Mouse (Mus musculus) midbrain, embryonic 12.5 days (tissue): ENCODE results near the gene Slc31a1. TPM values are rescaled to one million over a fixed set of nuclear protein-coding genes. Genes with fewer than 3 reads are reported as not detected.

Experiments
- ATAC-seq: fragments of 200-750 bp; cut with Nextera tagmentation; 2 replicates; pipeline ENCODE4 v1.8.0; 2017; ENCODE audit warnings: low read depth, moderate TSS enrichment, moderate library complexity; ENCODE audit not compliant: low FRiP score
- H3K27ac ChIP-seq: fragments of 300-500 bp; sonication (generic); replicated peaks from 2 replicates; pipeline ENCODE4 v1.5.1; 2016; ENCODE audit warnings: mild to moderate bottlenecking
- H3K27me3 ChIP-seq: fragments of 300-500 bp; sonication (generic); 2 replicates; pipeline ENCODE4 v1.6.1; 2016; ENCODE audit warnings: mild to moderate bottlenecking
- H3K36me3 ChIP-seq: fragments of 300-500 bp; sonication (generic); 2 replicates; pipeline ENCODE4 v1.6.1; 2016
- H3K4me1 ChIP-seq: fragments of 300-500 bp; sonication (generic); 2 replicates; pipeline ENCODE4 v1.6.1; 2016
- H3K4me2 ChIP-seq: fragments of 300-500 bp; sonication (generic); replicated peaks from 2 replicates; pipeline ENCODE4 v1.6.1; 2016; ENCODE audit warnings: mild to moderate bottlenecking, moderate library complexity
- H3K4me3 ChIP-seq: fragments of 300-500 bp; sonication (generic); 2 replicates; pipeline ENCODE4 v1.5.1; 2016; ENCODE audit warnings: mild to moderate bottlenecking
- H3K9ac ChIP-seq: fragments of 300-500 bp; sonication (generic); replicated peaks from 2 replicates; pipeline ENCODE4 v1.6.1; 2016; ENCODE audit warnings: mild to moderate bottlenecking, moderate library complexity
- H3K9me3 ChIP-seq: fragments of 300-500 bp; sonication (generic); 2 replicates; pipeline ENCODE4 v1.6.1; 2016; ENCODE audit warnings: mild to moderate bottlenecking
- WGBS: fragments of 180-500 bp; shearing (Covaris S2); methylation state at CpG from one replicate; pipeline ENCODE4 v1.1.7; 2016; 5-methylcytosine and 5-hydroxymethylcytosine counted together
- polyA plus RNA-seq: library from polyadenylated mRNA; unstranded; fragments of >200 nt; fragmentation: Nextera tagmentation; extraction: Ambion mirVana; gene quantifications from 2 replicates; pipeline ENCODE4 v1.2.1, GENCODE M21; 2016

The Slc31a1 gene
- 48.1 and 48.6 TPM in 2 replicates for polyA plus RNA-seq

DNA sequence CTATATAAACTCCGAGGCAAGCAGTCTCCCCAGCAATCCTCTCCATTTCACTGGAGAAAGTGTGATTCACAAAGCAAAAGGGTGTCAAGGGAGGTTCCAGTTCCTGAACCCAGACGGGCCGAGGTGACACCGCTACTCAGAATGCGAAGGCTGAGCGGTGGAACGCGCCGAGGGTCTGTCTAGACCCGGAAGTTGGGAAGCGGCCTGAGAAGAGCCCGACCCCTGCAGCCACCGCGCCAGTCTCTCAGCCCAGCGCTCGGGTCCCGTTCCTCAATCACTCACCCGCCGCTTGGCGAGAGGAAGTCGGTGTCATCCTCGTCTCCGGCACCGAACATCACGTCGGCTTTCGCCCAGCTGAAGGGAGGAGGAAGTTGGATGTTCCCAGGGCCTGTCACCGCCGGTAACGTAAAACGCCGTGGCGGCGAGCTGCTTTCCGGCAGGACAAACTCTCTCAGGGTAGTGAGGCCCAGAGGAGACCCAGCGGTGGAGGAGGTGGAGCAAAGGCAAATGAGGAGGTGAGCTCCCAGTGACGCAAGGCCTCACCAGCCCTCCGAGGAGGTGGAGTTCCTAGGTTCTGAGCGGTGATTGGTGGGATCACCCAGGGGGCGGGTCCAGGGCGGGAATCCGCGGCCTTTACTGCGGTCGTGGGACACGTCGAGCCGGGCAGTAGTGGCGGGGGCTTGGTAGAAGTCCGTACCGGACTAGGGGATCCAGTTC, at the start of gene Slc31a1, which contains the start of gene Fkbp15:
Slc31a1 (plus strand) TSS at position 640 of the 717 bp plus-strand sequence.
Fkbp15 (minus strand) TSS at position 461 of the 717 bp plus-strand sequence.
- H3K27ac ChIP-seq = peak within 1 kb of the TSS; percentile 67
- WGBS = 0% methylated on average over 50 of the region's 51 CpGs

GRCm38 (mm10) chr4:62312821-62313220, 47.7 kb upstream of the Slc31a1 start:
- Histone ChIP-seq H3K4me3 (no peak overlapping the region), H3K36me3 (peaks cover 42% of the 10 kb centered on the region), H3K4me2 (no peak overlapping the region), H3K27me3 (no peaks in the 10 kb centered on the region), H3K4me1 (no peaks in the 10 kb centered on the region), H3K27ac (no peak overlapping the region), H3K9ac (no peak overlapping the region), H3K9me3 (no peaks in the 10 kb centered on the region)
- no peak for ATAC-seq
- WGBS = 94% methylated on average over 2 of the region's 2 CpGs

More for the DNA sequence above, at the start of gene Slc31a1, which contains the start of gene Fkbp15:
- Histone ChIP-seq H3K4me3 (peak within 1 kb of the TSS; percentile 81), H3K4me1 (peaks cover 22% of the 10 kb centered on the region), H3K27me3 (no peaks in the 10 kb centered on the region), H3K4me2 (peak within 1 kb of the TSS; percentile 71), H3K36me3 (no peaks in the 10 kb centered on the region), H3K9ac (peak within 1 kb of the TSS; percentile 66), H3K9me3 (no peaks in the 10 kb centered on the region)
- ATAC-seq = peak; percentile 100

DNA sequence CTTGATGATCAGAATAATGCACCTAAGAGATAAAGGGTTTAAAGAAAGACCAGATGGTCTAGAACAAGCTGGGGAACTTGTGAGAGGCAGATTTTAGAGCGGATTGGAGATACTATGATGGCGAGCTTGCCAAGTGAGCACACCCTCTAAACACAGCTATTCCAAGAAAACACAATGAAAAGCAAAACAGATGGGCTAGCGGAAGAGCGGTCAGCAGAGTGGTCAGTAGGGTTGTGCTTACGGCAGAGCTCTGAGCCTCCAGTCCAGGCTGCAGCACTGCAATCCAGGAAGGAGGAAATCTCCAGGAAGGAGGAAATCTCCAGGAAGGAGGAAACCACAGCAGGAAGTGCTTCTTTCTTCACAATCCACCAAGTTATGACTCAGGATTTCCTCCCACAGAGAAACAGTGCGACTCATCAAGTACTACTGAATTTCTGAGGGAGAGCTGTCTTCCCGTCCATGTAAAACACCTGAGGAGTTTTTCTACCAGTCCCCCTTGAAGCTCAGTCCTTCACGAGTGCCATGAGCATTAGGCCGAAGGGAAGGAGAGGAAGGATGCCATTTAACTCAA, 46.8 kb upstream of the Slc31a1 start:
- Histone ChIP-seq H3K9ac (no peak overlapping the region), H3K4me2 (no peak overlapping the region), H3K27me3 (no peaks in the 10 kb centered on the region), H3K4me3 (no peak overlapping the region), H3K36me3 (peaks cover 35% of the 10 kb centered on the region), H3K9me3 (no peaks in the 10 kb centered on the region), H3K4me1 (no peaks in the 10 kb centered on the region), H3K27ac (no peak overlapping the region)
- no peak for ATAC-seq
- 89% methylated on average over 9 of the region's 9 CpGs for WGBS

GRCm38 (mm10) chr4:62314516-62314915, 46.0 kb upstream of the Slc31a1 start:
- no peak for ATAC-seq
- Histone ChIP-seq H3K27me3 (no peaks in the 10 kb centered on the region), H3K4me3 (no peak overlapping the region), H3K27ac (no peak overlapping the region), H3K9me3 (no peaks in the 10 kb centered on the region), H3K36me3 (peaks cover 43% of the 10 kb centered on the region), H3K4me2 (no peak overlapping the region), H3K9ac (no peak overlapping the region), H3K4me1 (no peaks in the 10 kb centered on the region)
- WGBS = 78% methylated on average over 3 of the region's 3 CpGs

- Histone ChIP-seq H3K9me3 (no peaks in the 10 kb centered on the region), H3K36me3 (peaks cover 52% of the 10 kb centered on the region), H3K27ac (no peak overlapping the region), H3K27me3 (no peaks in the 10 kb centered on the region), H3K9ac (no peak overlapping the region), H3K4me3 (no peak overlapping the region), H3K4me1 (no peaks in the 10 kb centered on the region), H3K4me2 (no peak overlapping the region)
- no peak for ATAC-seq
- 88% methylated on average over 2 of the region's 2 CpGs for whole genome bisulfite sequencing
Observed at GRCm38 (mm10) chr4:62316456-62316855, 44.1 kb upstream of the Slc31a1 start.

GRCm38 (mm10) chr4:62318294-62318693, 42.2 kb upstream of the Slc31a1 start:
- no peak for ATAC-seq
- Histone ChIP-seq H3K4me1 (no peaks in the 10 kb centered on the region), H3K4me3 (no peak overlapping the region), H3K4me2 (no peak overlapping the region), H3K36me3 (peaks cover 54% of the 10 kb centered on the region), H3K27me3 (no peaks in the 10 kb centered on the region), H3K9ac (no peak overlapping the region), H3K27ac (no peak overlapping the region), H3K9me3 (no peaks in the 10 kb centered on the region)
- WGBS = 85% methylated on average over 1 of the region's 1 CpGs

- Histone ChIP-seq H3K9ac (no peak overlapping the region), H3K4me3 (no peak overlapping the region), H3K27me3 (no peaks in the 10 kb centered on the region), H3K36me3 (peaks cover 60% of the 10 kb centered on the region), H3K4me1 (no peaks in the 10 kb centered on the region), H3K27ac (no peak overlapping the region), H3K9me3 (no peaks in the 10 kb centered on the region), H3K4me2 (no peak overlapping the region)
- 94% methylated on average over 3 of the region's 3 CpGs for WGBS
- ATAC-seq = no peak
Observed at GRCm38 (mm10) chr4:62322684-62323083, 37.8 kb upstream of the Slc31a1 start.

DNA sequence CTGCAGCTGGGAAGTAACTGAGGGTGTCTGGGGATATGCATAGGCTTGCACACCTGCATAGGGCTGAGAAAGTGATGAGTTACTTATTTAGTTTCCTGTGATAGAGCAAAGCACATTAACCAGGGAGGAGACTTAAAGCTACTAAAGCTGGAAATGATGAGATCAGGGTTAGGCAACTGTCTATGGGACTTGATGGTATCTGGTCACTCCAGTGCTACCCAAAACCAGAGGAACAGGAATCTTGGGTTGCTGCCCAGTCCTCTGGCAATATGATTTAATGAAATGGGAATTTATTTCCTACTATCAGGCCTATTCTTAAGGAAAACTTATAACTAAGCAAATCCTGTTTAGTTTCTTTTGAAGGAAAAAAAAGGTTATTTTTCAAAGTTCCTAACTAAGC, 34.4 kb upstream of the Slc31a1 start:
- no peak overlapping the region for H3K9ac ChIP-seq
- H3K4me1 ChIP-seq = no peaks in the 10 kb centered on the region
- no peak overlapping the region for H3K4me2 ChIP-seq
- no peak overlapping the region for H3K4me3 ChIP-seq
- no peaks in the 10 kb centered on the region for H3K27me3 ChIP-seq
- ATAC-seq = no peak
- no peak overlapping the region for H3K27ac ChIP-seq
- H3K36me3 ChIP-seq = peaks cover 58% of the 10 kb centered on the region
- no peaks in the 10 kb centered on the region for H3K9me3 ChIP-seq

- no peak for ATAC-seq
- no peak overlapping the region for H3K4me2 ChIP-seq
- no peak overlapping the region for H3K4me3 ChIP-seq
- no peaks in the 10 kb centered on the region for H3K9me3 ChIP-seq
- H3K27me3 ChIP-seq = no peaks in the 10 kb centered on the region
- H3K36me3 ChIP-seq = peaks cover 49% of the 10 kb centered on the region
- no peak overlapping the region for H3K27ac ChIP-seq
- no peaks in the 10 kb centered on the region for H3K4me1 ChIP-seq
- no peak overlapping the region for H3K9ac ChIP-seq
- 87% methylated on average over 6 of the region's 6 CpGs for WGBS
Observed at GRCm38 (mm10) chr4:62328941-62329660, 31.4 kb upstream of the Slc31a1 start.

DNA sequence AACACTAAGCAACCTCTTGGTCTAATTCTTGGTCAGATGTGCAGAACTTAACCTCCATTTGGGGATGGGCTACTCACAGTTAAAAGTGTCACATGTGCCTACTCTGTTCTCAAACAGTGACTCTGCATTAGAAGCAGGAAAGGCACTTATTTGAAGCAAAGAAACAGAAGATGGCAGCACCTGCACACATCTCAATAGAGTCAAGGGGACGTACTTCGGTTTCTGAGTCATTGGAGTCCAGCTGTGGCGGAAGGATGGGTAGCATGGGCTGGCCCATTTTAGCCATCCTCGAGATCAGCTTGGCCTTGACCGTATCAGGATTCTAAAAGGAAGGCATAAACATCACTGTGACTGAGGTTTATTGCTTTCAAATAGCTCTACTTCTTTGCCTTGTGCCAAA, 28.6 kb upstream of the Slc31a1 start:
- H3K27me3 ChIP-seq = no peaks in the 10 kb centered on the region
- H3K4me2 ChIP-seq = no peak overlapping the region
- no peak overlapping the region for H3K27ac ChIP-seq
- H3K36me3 ChIP-seq = peaks cover 55% of the 10 kb centered on the region
- no peaks in the 10 kb centered on the region for H3K9me3 ChIP-seq
- H3K4me3 ChIP-seq = no peak overlapping the region
- H3K9ac ChIP-seq = no peak overlapping the region
- H3K4me1 ChIP-seq = no peaks in the 10 kb centered on the region
- ATAC-seq = no peak
- WGBS = 84% methylated on average over 5 of the region's 5 CpGs

GRCm38 (mm10) chr4:62338536-62338935, 22.0 kb upstream of the Slc31a1 start:
- 92% methylated on average over 5 of the region's 5 CpGs for WGBS
- Histone ChIP-seq H3K4me1 (no peaks in the 10 kb centered on the region), H3K9ac (no peak overlapping the region), H3K27me3 (no peaks in the 10 kb centered on the region), H3K36me3 (peaks cover 26% of the 10 kb centered on the region), H3K4me3 (no peak overlapping the region), H3K27ac (no peak overlapping the region), H3K4me2 (no peak overlapping the region), H3K9me3 (no peaks in the 10 kb centered on the region)
- ATAC-seq = no peak

DNA sequence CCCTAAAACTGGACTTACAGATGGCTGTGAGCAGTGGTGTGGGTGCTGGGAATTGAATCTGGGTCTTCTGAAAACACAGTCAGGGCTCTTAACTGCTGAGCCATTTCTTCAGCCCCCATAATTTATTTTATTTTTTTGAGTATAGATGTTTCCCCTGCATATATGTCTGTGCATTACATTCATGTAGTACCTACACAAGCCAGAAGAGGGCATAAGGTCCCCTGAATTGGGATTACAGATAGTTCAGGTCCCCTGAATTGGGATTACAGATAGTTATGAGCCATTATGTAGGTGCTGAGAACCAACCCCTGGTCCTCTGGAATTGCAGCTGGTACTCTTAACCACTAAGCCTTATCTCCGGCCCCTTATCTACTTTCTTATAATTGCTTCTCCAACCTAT, 16.5 kb upstream of the Slc31a1 start:
- no peaks in the 10 kb centered on the region for H3K4me1 ChIP-seq
- H3K4me2 ChIP-seq = no peak overlapping the region
- WGBS = 84% methylated on average over 1 of the region's 1 CpGs
- no peak for ATAC-seq
- H3K27ac ChIP-seq = no peak overlapping the region
- H3K36me3 ChIP-seq = peaks cover 34% of the 10 kb centered on the region
- H3K4me3 ChIP-seq = no peak overlapping the region
- no peak overlapping the region for H3K9ac ChIP-seq
- H3K9me3 ChIP-seq = no peaks in the 10 kb centered on the region
- no peaks in the 10 kb centered on the region for H3K27me3 ChIP-seq
